Mouse (Mus musculus): ENCODE results near the gene Cfh.
"Not testable (repeated sequence)": the region's sequence is repeated elsewhere in the genome, so short reads cannot be mapped to it uniquely, and the experiment has no call there.

Cfh gene

DNA sequence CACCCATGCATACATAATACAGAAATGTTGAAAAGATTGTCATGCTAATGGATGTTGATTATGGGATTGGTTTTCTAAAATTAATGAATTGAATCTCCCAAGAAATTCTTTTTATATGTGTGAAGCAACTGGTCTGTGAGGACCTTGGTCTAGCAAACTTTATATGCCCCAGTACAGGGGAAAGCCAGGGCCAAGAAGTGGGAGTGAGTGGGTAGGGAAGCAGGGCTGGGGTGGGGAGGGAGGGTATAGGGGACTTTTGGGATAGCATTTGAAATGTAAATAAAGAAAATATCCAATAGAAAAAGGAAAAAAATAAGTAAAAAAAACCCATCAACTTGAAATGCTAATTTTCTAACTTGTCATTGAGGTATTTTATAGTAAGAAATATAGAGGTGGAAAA is at the start of gene Cfh:
Gene Cfh (minus strand): TSS at position 101 of the 400 bp plus-strand sequence.
- not testable (repeated sequence) for DNase-seq (ENCODE audit: low spot score)

DNA sequence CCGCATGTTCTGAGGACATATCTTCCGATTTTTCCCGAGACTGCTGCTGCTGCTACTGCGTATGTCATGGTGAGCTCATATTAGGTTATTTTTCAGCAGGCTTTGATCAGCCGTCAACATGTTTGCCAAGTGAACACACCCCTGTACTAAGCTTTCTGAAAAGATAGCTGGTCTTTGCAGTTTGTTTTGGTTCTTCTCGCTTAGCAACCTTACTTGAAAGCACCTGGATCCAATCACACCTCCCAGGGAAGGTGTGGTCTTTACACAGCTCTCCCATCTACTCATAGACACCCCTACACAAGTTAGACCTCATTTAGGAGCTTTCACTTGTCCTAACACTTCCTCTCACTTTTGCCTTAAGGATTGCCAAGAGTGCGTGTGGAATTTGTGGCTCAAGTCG is 43.1 kb upstream of the Cfh start:
- no peak for DNase-seq (ENCODE audit: low spot score)

DNA sequence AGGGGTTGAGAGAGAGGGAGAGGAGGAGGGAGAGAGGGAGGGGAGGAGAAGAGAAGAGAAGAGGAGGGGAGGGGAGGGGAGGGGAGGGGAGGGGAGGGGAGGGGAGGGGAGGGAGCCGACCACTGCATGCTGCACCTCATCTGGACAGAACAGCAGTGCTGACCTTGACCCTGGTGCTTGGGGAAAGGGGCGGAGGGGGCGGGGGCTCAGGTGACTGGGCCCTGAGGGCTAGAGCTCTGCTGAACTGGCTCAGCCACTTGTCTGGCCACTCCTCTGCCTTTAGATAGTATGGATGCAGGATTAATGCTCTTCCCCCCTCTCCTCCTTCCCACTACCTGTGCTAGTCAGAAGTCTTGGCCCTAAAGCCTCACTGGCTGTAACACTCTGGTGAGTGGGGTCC is 41.7 kb upstream of the Cfh start:
- no peak for DNase-seq (ENCODE audit: low spot score)

DNA sequence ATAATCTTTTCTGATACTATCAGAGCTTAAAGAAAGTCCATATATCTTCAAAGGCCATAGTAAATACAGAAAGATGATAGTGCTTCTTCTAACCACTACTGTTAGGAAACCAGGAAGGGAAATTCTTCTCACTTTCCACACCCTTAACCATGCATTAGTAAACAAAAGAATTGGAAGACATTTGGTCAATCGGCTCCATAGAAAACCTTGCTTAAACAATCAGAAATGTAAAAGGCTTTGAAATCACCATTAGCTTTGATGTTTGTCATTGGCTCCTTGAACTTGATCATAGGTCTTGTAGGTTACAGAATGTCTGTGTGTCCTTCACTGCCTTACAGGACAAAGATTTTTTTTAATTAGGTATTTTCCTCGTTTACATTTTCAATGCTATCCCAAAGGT is 21.8 kb upstream of the Cfh start:
- no peak for DNase-seq (ENCODE audit: low spot score)

DNA sequence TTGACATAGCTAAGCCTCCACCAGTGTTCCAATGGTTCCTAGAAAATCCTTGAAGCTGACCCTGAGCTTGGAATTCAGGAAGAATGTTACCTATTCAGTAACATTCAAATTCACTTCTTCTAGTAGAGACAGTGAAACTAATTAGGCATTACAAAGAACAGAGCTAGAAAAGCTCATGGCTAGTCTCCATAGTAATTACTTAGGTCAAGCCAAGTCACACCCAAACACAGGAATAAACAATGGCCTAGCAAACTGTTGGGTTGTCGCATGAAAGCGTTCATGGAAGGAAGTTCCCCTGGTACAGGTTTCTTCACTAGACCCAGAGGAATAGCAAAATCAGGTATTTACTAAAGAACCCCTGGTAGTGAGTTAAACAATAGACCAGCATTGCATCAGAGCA is 4.9 kb upstream of the Cfh start:
- DNase-seq (ENCODE audit: low spot score): not testable (repeated sequence)

DNA sequence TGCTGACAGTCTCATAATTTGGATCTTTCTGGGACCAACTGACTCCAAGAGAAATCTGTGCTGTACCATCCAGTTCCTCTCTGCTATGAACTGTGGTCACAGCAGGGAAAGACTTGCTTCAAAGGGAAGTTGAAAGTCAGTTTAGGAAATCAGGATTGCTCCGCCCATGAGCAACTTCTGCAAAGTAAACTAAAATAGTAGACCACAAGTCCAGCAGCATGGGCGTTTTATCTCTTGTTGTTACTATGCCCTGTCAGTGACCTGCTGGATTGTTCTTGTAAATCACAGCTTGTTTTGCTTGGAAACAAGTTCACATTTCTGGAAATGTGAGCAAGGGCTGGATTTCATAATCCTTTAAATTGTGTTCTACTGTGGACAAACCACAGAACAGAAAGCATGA is 356 bp downstream of the Cfh start:
- no peak for DNase-seq (ENCODE audit: low spot score)

DNA sequence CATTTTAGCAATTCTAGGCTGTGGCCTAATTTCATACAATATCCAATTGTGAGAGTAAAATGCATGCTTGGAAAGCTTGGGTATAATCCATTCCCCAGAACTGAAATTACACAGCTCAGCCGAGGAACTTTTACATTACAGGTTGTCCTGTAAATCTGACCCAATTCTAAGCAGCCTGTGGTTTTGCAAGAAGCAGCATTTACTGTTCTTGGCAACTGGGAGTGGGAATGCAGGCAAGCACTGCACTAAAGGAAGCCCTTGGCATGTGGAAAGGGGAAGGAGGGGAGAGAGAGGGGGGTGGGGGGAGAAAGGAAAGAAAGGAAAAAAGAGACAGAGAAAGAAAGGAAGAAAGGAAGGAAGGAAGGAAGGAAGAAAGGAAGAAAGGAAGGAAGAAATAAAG is 3.4 kb downstream of the Cfh start:
- DNase-seq (ENCODE audit: low spot score): no peak

DNA sequence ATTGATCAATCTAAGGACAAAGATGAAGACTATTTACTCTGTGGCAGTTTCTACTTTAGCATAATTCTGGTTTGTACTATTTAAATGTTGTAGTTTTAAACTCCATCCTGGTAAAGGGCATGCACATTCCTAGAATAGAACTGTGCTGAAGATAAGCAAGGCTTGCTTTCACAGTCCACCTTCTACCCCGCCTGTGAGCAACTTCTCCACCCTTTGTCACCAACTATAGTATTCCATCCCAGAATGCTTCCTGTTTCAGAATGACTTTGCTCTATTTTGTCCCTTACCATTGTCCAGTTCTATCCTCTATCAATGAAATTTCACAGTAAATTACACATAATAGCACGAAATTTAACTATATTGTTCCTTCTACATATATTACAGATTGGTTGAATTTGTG is 8.1 kb downstream of the Cfh start:
- no peak for DNase-seq (ENCODE audit: low spot score)

DNA sequence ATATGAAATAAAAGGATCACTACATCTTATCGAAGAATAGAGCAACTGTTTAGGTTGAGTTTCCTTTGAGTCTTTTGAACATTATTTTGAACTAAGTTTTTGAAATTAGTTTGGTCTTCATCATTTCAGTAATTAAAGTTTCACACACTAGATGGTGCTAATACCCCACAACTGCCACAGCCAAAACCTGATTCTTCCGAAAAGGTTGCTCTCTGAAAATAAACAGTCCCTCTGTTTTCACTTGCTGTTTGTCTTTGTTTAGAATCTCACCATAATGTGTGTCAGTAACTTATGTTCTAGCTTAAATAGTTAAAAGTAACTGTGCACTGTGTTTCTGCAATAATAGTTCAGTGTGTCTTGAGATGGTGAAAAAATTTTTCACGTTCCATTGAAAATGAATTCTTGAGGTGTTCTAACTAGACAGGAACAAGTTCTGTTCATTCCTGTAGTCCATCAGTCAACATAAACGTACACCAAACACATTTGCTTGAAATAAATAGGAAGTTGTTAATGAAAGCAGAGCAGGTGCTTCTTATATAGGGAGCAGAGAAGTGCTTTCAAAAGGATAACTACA is 11.9 kb downstream of the Cfh start:
- DNase-seq (ENCODE audit: low spot score): no peak

DNA sequence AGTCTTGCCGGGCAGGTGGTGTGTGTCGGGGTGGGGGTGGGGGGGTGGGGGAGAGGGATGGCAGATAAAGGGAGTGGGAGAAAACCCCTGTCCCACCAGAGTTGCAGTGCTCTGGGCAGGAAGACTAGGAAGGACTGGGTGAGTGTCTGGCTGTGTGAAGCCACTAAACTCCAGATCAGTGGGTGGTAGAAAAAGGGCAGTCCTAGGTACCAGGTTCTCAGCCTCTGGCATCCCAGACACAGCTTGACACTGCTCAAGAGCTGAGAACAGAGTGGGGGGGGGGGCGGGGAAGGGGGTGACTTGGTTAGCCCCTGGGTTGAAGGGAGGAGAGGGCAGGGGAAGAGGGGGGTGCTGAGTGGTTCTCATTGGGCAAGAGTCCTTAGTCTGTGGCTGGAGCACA is 24.6 kb downstream of the Cfh start:
- DNase-seq (ENCODE audit: low spot score): no peak

DNA sequence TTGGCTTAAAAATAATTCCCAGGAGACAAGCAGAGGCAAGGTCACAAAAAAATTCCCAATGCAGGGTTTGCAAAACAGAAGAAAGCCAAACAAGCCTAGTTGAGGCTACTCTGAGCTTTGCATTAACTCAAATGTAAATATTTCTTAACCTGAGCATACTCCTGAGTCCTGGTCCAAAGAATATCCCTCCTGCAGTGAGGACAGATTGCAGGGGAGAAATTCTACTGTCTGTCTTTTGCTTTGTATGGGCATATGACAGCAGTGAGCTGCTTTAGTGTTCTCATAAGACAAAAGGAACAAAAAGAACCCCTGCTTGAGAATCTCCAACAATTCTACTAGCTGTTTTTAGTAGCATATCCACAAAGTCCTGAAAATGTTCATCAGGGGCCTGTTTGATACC is 114.1 kb downstream of the Cfh start:
- DNase-seq (ENCODE audit: low spot score): no peak
